Mouse (Mus musculus) thymus, postnatal 0 days (tissue): ENCODE measurements around the gene Il3ra. TPM values are rescaled to one million over a fixed set of nuclear protein-coding genes. Genes with fewer than 3 reads are reported as not detected.

ENCODE experiments used
- DNase-seq: peaks from one replicate; pipeline ENCODE4 v3.0.0-alpha.2; 2015; ENCODE audit warnings: low spot score
- polyA plus RNA-seq: library from polyadenylated mRNA; unstranded; fragments of >200 nt; fragmentation: Nextera tagmentation; extraction: Ambion mirVana; gene quantifications from 2 replicates; pipeline ENCODE4 v1.2.1, GENCODE M21; 2015

Gene Il3ra
- polyA plus RNA-seq, result 6.5 and 8.5 TPM in 2 replicates

- peak; percentile 79 for DNase-seq
These were observed at the start of gene Il3ra for GRCm38 (mm10) chr14:14345948-14346812. Gene Il3ra (plus strand): TSS chr14:14346275.

- no peak for DNase-seq
These were observed 37.1 kb upstream of the Il3ra start for GRCm38 (mm10) chr14:14308938-14309337.

GRCm38 (mm10) chr14:14309416-14309815 lies 36.7 kb upstream of the Il3ra start:
- DNase-seq, result no peak

- DNase-seq, result no peak
These were observed 23.5 kb upstream of the Il3ra start, which contains the start of gene Olfr31 for GRCm38 (mm10) chr14:14322528-14322927. Gene Olfr31 (plus strand): TSS chr14:14322828.

- DNase-seq, result peak; percentile 93
These were observed 783 bp upstream of the Il3ra start for GRCm38 (mm10) chr14:14345113-14345871.

GRCm38 (mm10) chr14:14346813-14347100 lies 682 bp downstream of the Il3ra start:
- DNase-seq, result peak; percentile 19

GRCm38 (mm10) chr14:14347151-14347835 lies 1.2 kb downstream of the Il3ra start:
- DNase-seq, result peak; percentile 49

- DNase-seq, result peak; percentile 27
These were observed 2.0 kb downstream of the Il3ra start for GRCm38 (mm10) chr14:14347836-14348621.

GRCm38 (mm10) chr14:14348674-14349401 lies 2.8 kb downstream of the Il3ra start:
- peak; percentile 3 for DNase-seq

GRCm38 (mm10) chr14:14349485-14350262 lies 3.6 kb downstream of the Il3ra start:
- DNase-seq, result peak; percentile 43

GRCm38 (mm10) chr14:14350263-14351147 lies 4.4 kb downstream of the Il3ra start:
- peak; percentile 6 for DNase-seq

GRCm38 (mm10) chr14:14351148-14351455 lies 5.0 kb downstream of the Il3ra start:
- DNase-seq, result peak; percentile 1

- DNase-seq, result peak; percentile 4
These were observed 5.9 kb downstream of the Il3ra start for GRCm38 (mm10) chr14:14351721-14352590.

- DNase-seq, result peak; percentile 6
These were observed 6.5 kb downstream of the Il3ra start for GRCm38 (mm10) chr14:14352606-14353005.

- DNase-seq, result peak; percentile 2
These were observed 7.1 kb downstream of the Il3ra start for GRCm38 (mm10) chr14:14353081-14353732.

- no peak for DNase-seq
These were observed 7.8 kb downstream of the Il3ra start for GRCm38 (mm10) chr14:14353740-14354510.
